Mouse (Mus musculus): ENCODE measurements around the gene Piwil4. TPM values are rescaled to one million over a fixed set of nuclear protein-coding genes. Genes with fewer than 3 reads are reported as not detected.

Piwil4 gene
- polyA plus RNA-seq, 1 experiment from 2014 or later, result 0.10 TPM

DNA sequence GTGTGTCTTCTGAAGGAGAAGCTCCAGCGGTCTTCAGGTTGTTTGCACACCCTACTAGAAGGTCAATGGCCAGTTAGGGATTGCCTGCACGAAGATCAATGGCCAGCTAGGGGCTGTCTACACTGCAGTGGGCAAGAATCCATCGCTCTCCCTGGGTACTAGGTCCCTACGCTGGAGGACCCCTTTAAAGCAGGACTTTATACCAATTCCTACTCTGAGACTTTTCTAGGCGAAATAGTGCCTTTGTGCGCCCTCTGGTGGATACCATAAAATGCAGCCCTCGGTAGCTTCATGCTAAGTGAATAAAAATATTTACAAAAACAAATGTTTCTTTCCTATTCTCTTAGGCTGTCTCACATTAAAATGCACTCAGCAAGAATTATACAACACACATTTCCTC is 24.2 kb upstream of the Piwil4 start:
- H3K27ac ChIP-seq (ENCODE audit: low read depth, low read length), result no peak overlapping the region
- no peaks in the 10 kb centered on the region for H3K4me1 ChIP-seq (ENCODE audit: control insufficient read depth, insufficient read depth, low read length)
- H3K36me3 ChIP-seq (ENCODE audit: control insufficient read depth, insufficient read depth, low read length), result no peaks in the 10 kb centered on the region
- 27% methylated on average over 7 of the region's 7 CpGs for WGBS
- no peaks in the 10 kb centered on the region for H3K27me3 ChIP-seq (replicated peaks; ENCODE audit: control insufficient read depth, insufficient read depth, low read length)
- ATAC-seq (peak; percentile 52; the same call in 1 of the 2 replicates), DNase-seq (ENCODE audit: low spot score) (peak; percentile 76)
- no peak overlapping the region for H3K4me3 ChIP-seq (ENCODE audit: low read depth, low read length)
- no peak overlapping the region for H3K4me2 ChIP-seq (ENCODE audit: low read length)
- H3K9me3 ChIP-seq (replicated peaks; ENCODE audit: control insufficient read depth, low read length), result no peaks in the 10 kb centered on the region
- no peak overlapping the region for H3K9ac ChIP-seq (ENCODE audit: low read length)

DNA sequence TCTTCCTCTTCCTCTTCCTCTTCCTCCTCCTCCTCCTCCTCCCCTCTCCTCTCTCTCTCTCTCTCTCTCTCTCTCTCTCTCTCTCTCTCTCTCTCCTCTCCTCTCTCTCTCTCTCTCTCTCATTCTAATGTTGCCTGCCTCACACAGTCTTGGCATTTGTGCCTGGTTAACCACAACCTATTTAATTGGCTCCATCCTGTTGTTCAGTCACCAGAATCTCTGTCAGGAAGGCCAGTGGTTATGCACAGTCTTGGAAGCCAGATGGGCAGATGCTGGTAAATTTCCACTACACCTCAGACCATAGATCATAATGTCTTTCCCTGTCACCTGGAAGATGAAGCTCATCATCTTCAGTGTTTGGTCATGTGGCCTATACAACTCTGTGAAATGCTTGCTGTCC is 18.7 kb upstream of the Piwil4 start:
- no peaks in the 10 kb centered on the region for H3K4me1 ChIP-seq (ENCODE audit: control insufficient read depth, insufficient read depth, low read length)
- H3K27ac ChIP-seq (ENCODE audit: low read depth, low read length), result no peak overlapping the region
- ATAC-seq (no peak), DNase-seq (ENCODE audit: low spot score) (no peak)
- H3K4me3 ChIP-seq (ENCODE audit: low read depth, low read length), result no peak overlapping the region
- no peak overlapping the region for H3K4me2 ChIP-seq (ENCODE audit: low read length)
- no peaks in the 10 kb centered on the region for H3K36me3 ChIP-seq (ENCODE audit: control insufficient read depth, insufficient read depth, low read length)
- no peaks in the 10 kb centered on the region for H3K9me3 ChIP-seq (replicated peaks; ENCODE audit: control insufficient read depth, low read length)
- no peaks in the 10 kb centered on the region for H3K27me3 ChIP-seq (replicated peaks; ENCODE audit: control insufficient read depth, insufficient read depth, low read length)
- H3K9ac ChIP-seq (ENCODE audit: low read length), result no peak overlapping the region

- H3K9me3 ChIP-seq (replicated peaks; ENCODE audit: control insufficient read depth, low read length), result no peaks in the 10 kb centered on the region
- no peak for ATAC-seq
- H3K36me3 ChIP-seq (ENCODE audit: control insufficient read depth, insufficient read depth, low read length), result no peaks in the 10 kb centered on the region
- no peak overlapping the region for H3K4me2 ChIP-seq (ENCODE audit: low read length)
- WGBS, result 77% methylated on average over 7 of the region's 7 CpGs
- H3K27me3 ChIP-seq (replicated peaks; ENCODE audit: control insufficient read depth, insufficient read depth, low read length), result no peaks in the 10 kb centered on the region
- no peak overlapping the region for H3K9ac ChIP-seq (ENCODE audit: low read length)
- no peak overlapping the region for H3K27ac ChIP-seq (ENCODE audit: low read depth, low read length)
- H3K4me1 ChIP-seq (ENCODE audit: control insufficient read depth, insufficient read depth, low read length), result no peaks in the 10 kb centered on the region
- DNase-seq (ENCODE audit: low spot score), result no peak
- no peak overlapping the region for H3K4me3 ChIP-seq (ENCODE audit: low read depth, low read length)
These were observed 18.1 kb upstream of the Piwil4 start for GRCm38 (mm10) chr9:14758590-14758989.

DNA sequence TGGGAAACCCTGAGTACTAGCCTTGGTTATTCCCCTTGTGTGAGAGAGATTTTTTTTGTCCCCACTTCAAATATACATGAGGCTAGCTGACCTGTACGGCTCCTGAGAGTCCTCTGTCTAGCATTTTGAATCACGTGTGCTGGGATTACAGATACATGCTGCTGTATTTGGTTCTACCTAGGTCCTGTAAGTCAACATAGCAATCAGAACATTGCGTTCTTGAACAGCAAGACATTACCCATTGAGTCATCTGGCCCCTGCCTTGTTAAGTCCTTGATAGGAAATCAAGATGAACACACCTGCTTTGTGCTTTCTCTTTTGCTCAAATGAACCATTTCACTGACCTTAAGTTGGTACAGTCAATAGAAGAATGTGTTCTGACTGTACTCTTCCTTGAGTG is 13.9 kb upstream of the Piwil4 start:
- Histone ChIP-seq H3K9ac (ENCODE audit: low read length) (no peak overlapping the region), H3K4me2 (ENCODE audit: low read length) (no peak overlapping the region), H3K27ac (ENCODE audit: low read depth, low read length) (no peak overlapping the region), H3K9me3 (replicated peaks; ENCODE audit: control insufficient read depth, low read length) (no peaks in the 10 kb centered on the region), H3K4me1 (ENCODE audit: control insufficient read depth, insufficient read depth, low read length) (no peaks in the 10 kb centered on the region), H3K27me3 (replicated peaks; ENCODE audit: control insufficient read depth, insufficient read depth, low read length) (peaks cover 8% of the 10 kb centered on the region; the same call in 1 of the 2 replicates), H3K4me3 (ENCODE audit: low read depth, low read length) (no peak overlapping the region), H3K36me3 (ENCODE audit: control insufficient read depth, insufficient read depth, low read length) (no peaks in the 10 kb centered on the region)
- DNase-seq (ENCODE audit: low spot score) (no peak), ATAC-seq (no peak)
- 83% methylated on average over 3 of the region's 3 CpGs for WGBS

- Histone ChIP-seq H3K36me3 (ENCODE audit: control insufficient read depth, insufficient read depth, low read length) (no peaks in the 10 kb centered on the region), H3K4me2 (ENCODE audit: low read length) (no peak overlapping the region), H3K27ac (ENCODE audit: low read depth, low read length) (no peak overlapping the region), H3K4me3 (ENCODE audit: low read depth, low read length) (no peak overlapping the region), H3K9me3 (replicated peaks; ENCODE audit: control insufficient read depth, low read length) (no peaks in the 10 kb centered on the region), H3K4me1 (ENCODE audit: control insufficient read depth, insufficient read depth, low read length) (no peaks in the 10 kb centered on the region), H3K27me3 (replicated peaks; ENCODE audit: control insufficient read depth, insufficient read depth, low read length) (peaks cover 8% of the 10 kb centered on the region; the same call in 1 of the 2 replicates), H3K9ac (ENCODE audit: low read length) (no peak overlapping the region)
- ATAC-seq (no peak), DNase-seq (ENCODE audit: low spot score) (no peak)
These were observed 13.4 kb upstream of the Piwil4 start for GRCm38 (mm10) chr9:14753947-14754346.

GRCm38 (mm10) chr9:14752001-14752522 is 11.5 kb upstream of the Piwil4 start, which contains the start of gene Fut4:
Fut4 (minus strand) TSS chr9:14752393.
- DNase-seq (ENCODE audit: low spot score), result peak; percentile 20
- WGBS, result 0% methylated on average over 22 of the region's 28 CpGs
- H3K27ac ChIP-seq (ENCODE audit: low read depth, low read length), result no peak within 1 kb of the TSS

DNA sequence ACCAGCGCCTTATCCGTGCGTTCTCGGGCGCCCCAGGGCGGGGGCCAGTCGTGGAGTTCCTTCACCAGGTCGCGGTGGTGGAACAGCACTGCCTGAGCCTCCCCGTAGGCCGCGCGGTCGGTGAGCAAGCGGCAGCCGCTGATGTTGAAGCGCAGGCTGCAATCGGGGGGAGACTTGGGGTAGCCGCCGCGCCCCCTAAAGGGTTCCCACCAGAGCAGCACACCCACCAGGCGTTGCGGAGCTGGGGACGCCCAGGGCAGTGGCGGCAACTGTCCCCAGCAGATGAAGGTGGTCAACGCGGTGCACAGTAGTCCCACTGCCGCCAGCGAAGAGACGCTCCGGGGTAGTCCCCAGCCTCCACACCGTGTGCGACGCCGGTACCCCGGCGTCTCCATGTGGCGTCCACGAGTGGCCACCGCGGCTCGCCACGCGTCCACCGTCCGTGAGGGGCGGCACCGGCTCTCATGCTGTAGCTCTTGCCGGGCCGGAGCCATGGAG is 11.0 kb upstream of the Piwil4 start:
- WGBS, result under 1% methylated on average over 45 of the region's 50 CpGs
- H3K9me3 ChIP-seq (replicated peaks; ENCODE audit: control insufficient read depth, low read length), result no peaks in the 10 kb centered on the region
- H3K4me3 ChIP-seq (ENCODE audit: low read depth, low read length), result peak overlapping the region; percentile 44
- H3K9ac ChIP-seq (ENCODE audit: low read length), result peak overlapping the region; percentile 61
- no peaks in the 10 kb centered on the region for H3K36me3 ChIP-seq (ENCODE audit: control insufficient read depth, insufficient read depth, low read length)
- ATAC-seq, result peak; percentile 78
- no peak overlapping the region for H3K27ac ChIP-seq (ENCODE audit: low read depth, low read length)
- peaks cover 8% of the 10 kb centered on the region; the same call in 1 of the 2 replicates for H3K27me3 ChIP-seq (replicated peaks; ENCODE audit: control insufficient read depth, insufficient read depth, low read length)
- peak overlapping the region; percentile 86 for H3K4me2 ChIP-seq (ENCODE audit: low read length)
- peak; percentile 37 for DNase-seq (ENCODE audit: low spot score)
- no peaks in the 10 kb centered on the region for H3K4me1 ChIP-seq (ENCODE audit: control insufficient read depth, insufficient read depth, low read length)

More at GRCm38 (mm10) chr9:14752001-14752522, 11.5 kb upstream of the Piwil4 start, which contains the start of gene Fut4:
- peak within 1 kb of the TSS; percentile 44 for H3K4me3 ChIP-seq (ENCODE audit: low read depth, low read length)
- H3K9ac ChIP-seq (ENCODE audit: low read length), result peak within 1 kb of the TSS; percentile 61
- no peaks in the 10 kb centered on the region for H3K4me1 ChIP-seq (ENCODE audit: control insufficient read depth, insufficient read depth, low read length)
- no peaks in the 10 kb centered on the region for H3K36me3 ChIP-seq (ENCODE audit: control insufficient read depth, insufficient read depth, low read length)
- peak; percentile 64 for ATAC-seq
- H3K9me3 ChIP-seq (replicated peaks; ENCODE audit: control insufficient read depth, low read length), result no peaks in the 10 kb centered on the region
- H3K4me2 ChIP-seq (ENCODE audit: low read length), result peak within 1 kb of the TSS; percentile 86
- H3K27me3 ChIP-seq (replicated peaks; ENCODE audit: control insufficient read depth, insufficient read depth, low read length), result peaks cover 8% of the 10 kb centered on the region; the same call in 1 of the 2 replicates

GRCm38 (mm10) chr9:14750901-14751502 is 10.5 kb upstream of the Piwil4 start:
- 59% methylated on average over 42 of the region's 42 CpGs for WGBS
- peak overlapping the region; percentile 86 for H3K4me2 ChIP-seq (ENCODE audit: low read length)
- peak overlapping the region; percentile 61 for H3K9ac ChIP-seq (ENCODE audit: low read length)
- H3K36me3 ChIP-seq (ENCODE audit: control insufficient read depth, insufficient read depth, low read length), result no peaks in the 10 kb centered on the region
- H3K27ac ChIP-seq (ENCODE audit: low read depth, low read length), result no peak overlapping the region
- ATAC-seq (peak; percentile 36), DNase-seq (ENCODE audit: low spot score) (peak; percentile 21)
- peak overlapping the region; percentile 44 for H3K4me3 ChIP-seq (ENCODE audit: low read depth, low read length)
- H3K27me3 ChIP-seq (replicated peaks; ENCODE audit: control insufficient read depth, insufficient read depth, low read length), result peaks cover 8% of the 10 kb centered on the region; the same call in 1 of the 2 replicates
- H3K4me1 ChIP-seq (ENCODE audit: control insufficient read depth, insufficient read depth, low read length), result no peaks in the 10 kb centered on the region
- no peaks in the 10 kb centered on the region for H3K9me3 ChIP-seq (replicated peaks; ENCODE audit: control insufficient read depth, low read length)

- H3K9ac ChIP-seq (ENCODE audit: low read length), result no peak overlapping the region
- no peak overlapping the region for H3K27ac ChIP-seq (ENCODE audit: low read depth, low read length)
- 88% methylated on average over 4 of the region's 4 CpGs for WGBS
These were observed 909 bp downstream of the Piwil4 start for GRCm38 (mm10) chr9:14739498-14740150.

More at GRCm38 (mm10) chr9:14739498-14740150, 909 bp downstream of the Piwil4 start:
- H3K27me3 ChIP-seq (replicated peaks; ENCODE audit: control insufficient read depth, insufficient read depth, low read length), result no peaks in the 10 kb centered on the region
- ATAC-seq (no peak), DNase-seq (ENCODE audit: low spot score) (no peak)
- no peaks in the 10 kb centered on the region for H3K36me3 ChIP-seq (ENCODE audit: control insufficient read depth, insufficient read depth, low read length)
- no peaks in the 10 kb centered on the region for H3K9me3 ChIP-seq (replicated peaks; ENCODE audit: control insufficient read depth, low read length)
- H3K4me1 ChIP-seq (ENCODE audit: control insufficient read depth, insufficient read depth, low read length), result no peaks in the 10 kb centered on the region
- no peak overlapping the region for H3K4me3 ChIP-seq (ENCODE audit: low read depth, low read length)
- H3K4me2 ChIP-seq (ENCODE audit: low read length), result no peak overlapping the region
